Mouse (Mus musculus) heart, adult 2 months (tissue): ENCODE data around the gene Pofut2. TPM values are rescaled to one million over a fixed set of nuclear protein-coding genes. Genes with fewer than 3 reads are reported as not detected.
"Not testable (repeated sequence)": the region's sequence is repeated elsewhere in the genome, so short reads cannot be mapped to it uniquely, and the experiment has no call there.

Experiments
- DNase-seq, 2 experiments: peaks; one replicate each; pipeline ENCODE4 v3.0.0; 2021
- H3K27ac ChIP-seq: fragments of 200-600 bp; 2 replicates; pipeline ENCODE4 v1.8.1; 2022
- H3K27me3 ChIP-seq: fragments of 200-500 bp; 2 replicates; pipeline ENCODE4 v1.6.1; 2012; ENCODE audit warnings: mild to moderate bottlenecking, low read length, inconsistent platforms, mixed read lengths; ENCODE audit not compliant: control insufficient read depth, insufficient read depth
- H3K36me3 ChIP-seq: fragments of 200-500 bp; 2 replicates; pipeline ENCODE4 v1.6.1; 2012; ENCODE audit warnings: low read length, inconsistent platforms; ENCODE audit not compliant: control insufficient read depth, insufficient read depth
- H3K4me1 ChIP-seq: fragments of 200-500 bp; 2 replicates; pipeline ENCODE4 v1.6.1; 2011; ENCODE audit warnings: low read length; ENCODE audit not compliant: control insufficient read depth, insufficient read depth
- H3K4me3 ChIP-seq: fragments of 200-600 bp; 2 replicates; pipeline ENCODE4 v1.8.1; 2022
- H3K79me2 ChIP-seq: fragments of 200-500 bp; replicated peaks from 2 replicates; pipeline ENCODE4 v1.6.1; 2012; ENCODE audit warnings: mild to moderate bottlenecking, inconsistent platforms, low read length, moderate library complexity, mixed read lengths; ENCODE audit not compliant: control insufficient read depth, insufficient read depth
- H3K9ac ChIP-seq: fragments of 200-500 bp; 2 replicates; pipeline ENCODE4 v1.6.1; 2012; ENCODE audit warnings: low read depth, mild to moderate bottlenecking, control low read depth, inconsistent platforms, low read length, mixed read lengths
- CTCF ChIP-seq: fragments of 200-600 bp; IDR thresholded peaks from 2 replicates; pipeline ENCODE4 v1.8.1; 2022; ENCODE audit warnings: antibody characterized with exemption, mild to moderate bottlenecking, moderate library complexity
- EP300 ChIP-seq: fragments of 200-500 bp; IDR thresholded peaks from 2 replicates; pipeline ENCODE4 v1.6.1; 2011; ENCODE audit warnings: low read depth, low read length, control low read depth; ENCODE audit not compliant: insufficient read depth
- POLR2A ChIP-seq: fragments of 200-500 bp; IDR thresholded peaks from 2 replicates; pipeline ENCODE4 v1.6.1; 2011; ENCODE audit warnings: mild to moderate bottlenecking, low read depth, low read length, control low read depth; ENCODE audit not compliant: insufficient read depth
- WGBS: fragments of 180-500 bp; shearing (Covaris S2); methylation state at CpG from one replicate; pipeline ENCODE4 v1.1.7; 2018; 5-methylcytosine and 5-hydroxymethylcytosine counted together
- intact Hi-C: fragments of 180-260 bp; cut with DNase I; formaldehyde crosslinking; loops from one replicate; pipeline ENCODE4 v1.15.1; 2025
- polyA plus RNA-seq: library from polyadenylated mRNA; depleted of rRNA; stranded (reverse); fragments of >200 nt; gene quantifications from 2 replicates; pipeline ENCODE4 v1.2.3, GENCODE M21; 2012
- total RNA-seq, 2 experiments: library from RNA; stranded (reverse); gene quantifications; 2 replicates each; pipeline ENCODE4 v1.2.3; 2021

Pofut2 gene
- total and polyA plus RNA-seq, 3 experiments: 39.6 to 55.5 (median 44.0) TPM

GRCm38 (mm10) chr10:77267027-77267426 is 8.0 kb downstream of the Pofut2 start:
- H3K79me2 ChIP-seq: no peaks in the 10 kb centered on the region
- TF ChIP-seq POLR2A (no peak), EP300 (no peak), CTCF (no peak)
- H3K9ac ChIP-seq: no peak overlapping the region
- no peak for DNase-seq
- H3K4me1 ChIP-seq: no peaks in the 10 kb centered on the region
- H3K4me3 ChIP-seq: no peak overlapping the region
- H3K27ac ChIP-seq: no peak overlapping the region
- H3K27me3 ChIP-seq: no peaks in the 10 kb centered on the region
- H3K36me3 ChIP-seq: no peaks in the 10 kb centered on the region
- intact Hi-C loops: no loop called here
- 75% methylated on average over 14 of the region's 14 CpGs for WGBS

- intact Hi-C loops: no loop called here
- H3K4me3 ChIP-seq: no peak overlapping the region
- no peak for TF ChIP-seq EP300
- TF ChIP-seq POLR2A: no peak
- TF ChIP-seq CTCF: no peak
- no peaks in the 10 kb centered on the region for H3K36me3 ChIP-seq
- H3K9ac ChIP-seq: no peak overlapping the region
- H3K79me2 ChIP-seq: no peaks in the 10 kb centered on the region
- H3K4me1 ChIP-seq: no peaks in the 10 kb centered on the region
- no peak for DNase-seq
- 64% methylated on average over 7 of the region's 7 CpGs for WGBS
- no peak overlapping the region for H3K27ac ChIP-seq
- no peaks in the 10 kb centered on the region for H3K27me3 ChIP-seq
Measured at GRCm38 (mm10) chr10:77269129-77269528, 10.1 kb downstream of the Pofut2 start.

GRCm38 (mm10) chr10:77272980-77273730 is 14.1 kb downstream of the Pofut2 start:
- no peak for DNase-seq
- intact Hi-C loops: no loop called here
- H3K36me3 ChIP-seq: no peaks in the 10 kb centered on the region
- 65% methylated on average over 11 of the region's 11 CpGs for WGBS
- no peaks in the 10 kb centered on the region for H3K79me2 ChIP-seq
- no peak for TF ChIP-seq POLR2A
- H3K4me3 ChIP-seq: no peak overlapping the region
- H3K4me1 ChIP-seq: no peaks in the 10 kb centered on the region
- no peaks in the 10 kb centered on the region for H3K27me3 ChIP-seq
- H3K9ac ChIP-seq: no peak overlapping the region
- H3K27ac ChIP-seq: no peak overlapping the region

- no peak overlapping the region for H3K4me3 ChIP-seq
- no peaks in the 10 kb centered on the region for H3K4me1 ChIP-seq
- H3K36me3 ChIP-seq: no peaks in the 10 kb centered on the region
- H3K27me3 ChIP-seq: no peaks in the 10 kb centered on the region
- no peak overlapping the region for H3K9ac ChIP-seq
- DNase-seq: no peak
- intact Hi-C loops: no loop called here
- no peak overlapping the region for H3K27ac ChIP-seq
- H3K79me2 ChIP-seq: no peaks in the 10 kb centered on the region
- TF ChIP-seq POLR2A (no peak), CTCF (no peak), EP300 (no peak)
Measured at GRCm38 (mm10) chr10:77273798-77274197, 14.8 kb downstream of the Pofut2 start.

- peak; percentile 38 for TF ChIP-seq CTCF
- not testable (repeated sequence) for H3K27me3 ChIP-seq, DNase-seq, H3K36me3 ChIP-seq, H3K9ac ChIP-seq, H3K4me3 ChIP-seq, H3K27ac ChIP-seq, H3K4me1 ChIP-seq, H3K79me2 ChIP-seq
- intact Hi-C loops: loop anchor here (1.0 to 5.0 kb wide), 4 partner anchors 55 to 285 kb away; no protein-coding TSS in a partner anchor
- WGBS: 68% methylated on average over 1 of the region's 1 CpGs
Measured at GRCm38 (mm10) chr10:77282085-77282484, 23.1 kb downstream of the Pofut2 start.

GRCm38 (mm10) chr10:77282822-77283221 is 23.8 kb downstream of the Pofut2 start:
- peak; percentile 67 to 70 for DNase-seq
- H3K79me2 ChIP-seq: no peaks in the 10 kb centered on the region
- intact Hi-C loops: loop anchor here (1.0 to 5.0 kb wide), 5 partner anchors 54 to 284 kb away; no protein-coding TSS in a partner anchor
- peak; percentile 95 for TF ChIP-seq EP300
- peak; percentile 96 for TF ChIP-seq CTCF
- TF ChIP-seq POLR2A: no peak
- H3K4me1 ChIP-seq: no peaks in the 10 kb centered on the region
- no peaks in the 10 kb centered on the region for H3K27me3 ChIP-seq
- H3K4me3 ChIP-seq: no peak overlapping the region
- no peak overlapping the region for H3K27ac ChIP-seq
- H3K9ac ChIP-seq: no peak overlapping the region
- WGBS: 18% methylated on average over 6 of the region's 6 CpGs
- H3K36me3 ChIP-seq: no peaks in the 10 kb centered on the region
